Comparison of ENCODE assay signal across 20 mouse cellular contexts in the genomic region with DNA sequence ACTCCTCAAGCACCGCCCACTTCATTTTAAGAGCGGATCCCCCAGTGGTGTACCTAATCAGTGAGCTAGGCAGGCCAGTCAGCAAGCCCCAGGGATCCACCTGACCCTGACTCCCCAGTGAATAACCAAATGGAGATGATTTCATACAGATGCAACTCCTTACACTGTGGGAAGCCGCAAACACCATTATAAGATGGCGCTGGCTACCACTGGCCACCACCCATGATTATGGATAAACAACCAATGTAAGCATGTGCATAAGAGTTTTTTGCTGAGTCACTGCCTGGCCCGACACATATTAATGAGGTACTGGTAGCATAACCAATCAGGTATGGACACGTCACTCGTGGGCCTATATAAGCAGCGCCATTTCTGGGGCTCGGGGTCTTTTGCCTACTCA. TPM values are rescaled to one million over a fixed set of nuclear protein-coding genes. Genes with fewer than 3 reads are reported as not detected.
DNase-seq lines count a peak whose midpoint lies in the region; TF ChIP-seq lines count a peak whose summit lies in the region.
"Not testable (repeated sequence)": the region's sequence is repeated elsewhere in the genome, so short reads cannot be mapped to it uniquely, and the experiment has no call there.
"Had no signal": no experiment of that assay in that cellular context is flagged by ENCODE, and none has a peak within 500 bp of the region (broad histone marks: within the 10 kb centered on the region; RNA-seq: fewer than 3 reads in every experiment).

No protein-coding gene starts in this region.

- TF ChIP-seq EP300 in heart, adult 2 months (IDR thresholded peaks at IDR 0.05; ENCODE audit: insufficient read depth, low read depth, low read length), result not testable (repeated sequence)

- H3K4me3 ChIP-seq in heart, adult 2 months, result not testable (repeated sequence)

- not testable (repeated sequence) for TF ChIP-seq POLR2A in heart, adult 2 months (IDR thresholded peaks at IDR 0.05; ENCODE audit: insufficient read depth, low read depth, low read length)

- TF ChIP-seq CTCF in heart, adult 2 months (IDR thresholded peaks at IDR 0.05), result not testable (repeated sequence)

- 92% methylated on average over 8 of the region's 9 CpGs for WGBS in heart, adult 2 months

- H3K4me1 ChIP-seq in heart, adult 2 months (ENCODE audit: control insufficient read depth, insufficient read depth, low read length), result not testable (repeated sequence)

- not testable (repeated sequence) for H3K79me2 ChIP-seq in heart, adult 2 months (replicated peaks; ENCODE audit: control insufficient read depth, insufficient read depth, low read length)

- intact Hi-C loops in heart, adult 2 months (cut with DNase I); left cerebral cortex, postnatal 36 days (cut with DNase I): not testable (repeated sequence)

- not testable (repeated sequence) for H3K27ac ChIP-seq in heart, adult 2 months

- not testable (repeated sequence) for H3K27me3 ChIP-seq in heart, adult 2 months (ENCODE audit: control insufficient read depth, insufficient read depth, low read length)

- DNase-seq in adrenal gland, postnatal 25 days, result peak; percentile 1
- DNase-seq in gastrocnemius, adult 8-10 months (ENCODE audit: low spot score in 2 of 2), result peak; percentile 30 to 45
- peak; percentile 23 to 32 for DNase-seq in heart, adult 2 months
- DNase-seq in kidney, postnatal 10 days, result peak; percentile 6
- DNase-seq in left cerebral cortex, postnatal 36 days (ENCODE audit: low spot score in 2 of 2), result peak; percentile 10 to 25
- peak; percentile 13 for DNase-seq in ovary, adult 18-20 months (ENCODE audit: low spot score)
- peak; percentile 6 to 10 for DNase-seq in thymus, postnatal 10 days (ENCODE audit: low spot score in 2 of 2)

- not testable (repeated sequence) for H3K36me3 ChIP-seq in heart, adult 2 months (ENCODE audit: control insufficient read depth, insufficient read depth, low read length)

- not testable (repeated sequence) for H3K9ac ChIP-seq in heart, adult 2 months (ENCODE audit: low read depth, low read length)

RNA-seq across cellular contexts. Expression of a gene that starts 21.1 kb away (rescaled TPM):
- total RNA-seq in adrenal gland, postnatal 25 days (2021), result 0.64 and 0.86 TPM in 2 replicates
- total RNA-seq in gastrocnemius, adult 8-10 months (2022), result under 1 TPM in 1 of 4 experiments, not detected in 3; 0.43 TPM
- total RNA-seq in heart, adult 2 months (2021), result under 1 TPM; 0.16 to 0.32 TPM
- polyA plus RNA-seq in heart, adult 2 months (2012; rRNA removed), result 0.26 TPM in 1 of 2 replicates, not detected in the other
- total RNA-seq in left cerebral cortex, postnatal 36 days (2021), result 1 to 10 TPM; 1.5 to 3.0 TPM
- total RNA-seq: common myeloid progenitor, adult 5-6 weeks; granulocyte monocyte progenitor cell, adult 5-6 weeks; megakaryocyte, adult 5-6 weeks had no signal
- polyA plus RNA-seq: embryonic facial prominence, embryonic 10.5 days; heart, embryonic 13.5 days; hindbrain, embryonic 15.5 days; kidney, postnatal 0 days; limb, embryonic 12.5 days; liver, embryonic 12.5 days; lung, embryonic 15.5 days; neural tube, embryonic 12.5 days; small intestine, adult 2 months; thymus, adult 2 months had no signal
